Mouse (Mus musculus) heart, adult 10 weeks (tissue): ENCODE measurements around the gene Ap2a1. TPM values are rescaled to one million over a fixed set of nuclear protein-coding genes. Genes with fewer than 3 reads are reported as not detected.

Source experiments
- polyA plus RNA-seq: library from polyadenylated mRNA; stranded (reverse); fragments of 350-450 nt; fragmentation: Illumina TruSeq; extraction: RNeasy Lipid Tissue Mini Kit (QIAGEN cat#74804); gene quantifications from one replicate; pipeline ENCODE4 v1.2.3, GENCODE M21; 2014; ENCODE audit warnings: low read depth, low replicate concordance

Ap2a1 gene
- polyA plus RNA-seq: 41.3 TPM

GRCm38 (mm10) chr7:44929204-44930151 is at the start of gene Ap2a1:
Ap2a1 (minus strand) TSS chr7:44929496.

GRCm38 (mm10) chr7:44974383-44975116 is 45.3 kb upstream of the Ap2a1 start, which contains the start of gene Cpt1c:
Cpt1c (minus strand) TSS chr7:44974851.

GRCm38 (mm10) chr7:44942904-44943303 is 13.6 kb upstream of the Ap2a1 start, which contains the start of gene Tsks:
Tsks (plus strand) TSS chr7:44943204.

GRCm38 (mm10) chr7:44895593-44896434 is 33.5 kb downstream of the Ap2a1 start, which contains the start of gene Fuz:
Fuz (plus strand) TSS chr7:44896079.

GRCm38 (mm10) chr7:44892276-44892921 is 36.9 kb downstream of the Ap2a1 start, which contains the start of gene Med25:
Med25 (minus strand) TSS chr7:44892712.

GRCm38 (mm10) chr7:44869697-44870528 is 59.4 kb downstream of the Ap2a1 start, which contains the start of gene Ptov1:
Ptov1 (minus strand) TSS chr7:44869788.

GRCm38 (mm10) chr7:44857042-44857552 is 72.2 kb downstream of the Ap2a1 start, which contains the start of gene Pnkp:
Pnkp (plus strand) TSS chr7:44857139.

Other genes starting within 250 kb of the Ap2a1 start
- not detected for gene Izumo2, start 220.8 kb downstream of the Ap2a1 start, polyA plus RNA-seq
- 27.0 TPM for gene Vrk3, start 181.1 kb downstream of the Ap2a1 start, polyA plus RNA-seq
- gene Zfp473, start 178.4 kb downstream of the Ap2a1 start, polyA plus RNA-seq: not detected
- 26.2 TPM for gene Nup62, start 113.4 kb downstream of the Ap2a1 start, polyA plus RNA-seq
- gene Il4i1, start 113.1 kb downstream of the Ap2a1 start, polyA plus RNA-seq: 0.26 TPM
- gene Atf5, start 112.8 kb downstream of the Ap2a1 start, polyA plus RNA-seq: 50.1 TPM
- 55.0 TPM for gene Akt1s1, start 80.5 kb downstream of the Ap2a1 start, polyA plus RNA-seq
- 44.5 TPM for gene Tbc1d17, start 80.4 kb downstream of the Ap2a1 start, polyA plus RNA-seq
- gene Pnkp, start 72.4 kb downstream of the Ap2a1 start, polyA plus RNA-seq: 19.7 TPM
- 169 TPM for gene Ptov1, start 59.7 kb downstream of the Ap2a1 start, polyA plus RNA-seq
- gene Med25, start 36.8 kb downstream of the Ap2a1 start, polyA plus RNA-seq: 74.0 TPM
- 21.4 TPM for gene Fuz, start 33.4 kb downstream of the Ap2a1 start, polyA plus RNA-seq
- not detected for gene Tsks, start 13.7 kb upstream of the Ap2a1 start, polyA plus RNA-seq
- 3.6 TPM for gene Cpt1c, start 45.4 kb upstream of the Ap2a1 start, polyA plus RNA-seq
- gene Prmt1, start 57.1 kb upstream of the Ap2a1 start, polyA plus RNA-seq: 114 TPM
- gene Irf3, start 68.2 kb upstream of the Ap2a1 start, polyA plus RNA-seq: 72.3 TPM
- gene Bcl2l12, start 69.2 kb upstream of the Ap2a1 start, polyA plus RNA-seq: 12.3 TPM
- 34.5 TPM for gene Scaf1, start 86.9 kb upstream of the Ap2a1 start, polyA plus RNA-seq
- gene Rras, start 88.5 kb upstream of the Ap2a1 start, polyA plus RNA-seq: 57.4 TPM
- gene Prr12, start 123.4 kb upstream of the Ap2a1 start, polyA plus RNA-seq: 13.2 TPM
- gene Nosip, start 132.9 kb upstream of the Ap2a1 start, polyA plus RNA-seq: 40.7 TPM
- 12.4 TPM for gene Prrg2, start 133.2 kb upstream of the Ap2a1 start, polyA plus RNA-seq
- gene Rcn3, start 162.7 kb upstream of the Ap2a1 start, polyA plus RNA-seq: 40.8 TPM
- 83.1 TPM for gene Fcgrt, start 174.4 kb upstream of the Ap2a1 start, polyA plus RNA-seq
- 641 TPM for gene Rps11, start 194.9 kb upstream of the Ap2a1 start, polyA plus RNA-seq
- gene Rpl13a, start 199.3 kb upstream of the Ap2a1 start, polyA plus RNA-seq: 958 TPM
- gene Gm45713, start 206.7 kb upstream of the Ap2a1 start, polyA plus RNA-seq: not detected
- 21.0 TPM for gene Flt3l, start 206.9 kb upstream of the Ap2a1 start, polyA plus RNA-seq
- gene Pih1d1, start 224.8 kb upstream of the Ap2a1 start, polyA plus RNA-seq: 41.4 TPM
- 16.5 TPM for gene Aldh16a1, start 225.1 kb upstream of the Ap2a1 start, polyA plus RNA-seq
- gene Slc17a7, start 234.5 kb upstream of the Ap2a1 start, polyA plus RNA-seq: 27.4 TPM